Mouse (Mus musculus): ENCODE measurements around the gene Foxa2.

Foxa2 gene

DNA sequence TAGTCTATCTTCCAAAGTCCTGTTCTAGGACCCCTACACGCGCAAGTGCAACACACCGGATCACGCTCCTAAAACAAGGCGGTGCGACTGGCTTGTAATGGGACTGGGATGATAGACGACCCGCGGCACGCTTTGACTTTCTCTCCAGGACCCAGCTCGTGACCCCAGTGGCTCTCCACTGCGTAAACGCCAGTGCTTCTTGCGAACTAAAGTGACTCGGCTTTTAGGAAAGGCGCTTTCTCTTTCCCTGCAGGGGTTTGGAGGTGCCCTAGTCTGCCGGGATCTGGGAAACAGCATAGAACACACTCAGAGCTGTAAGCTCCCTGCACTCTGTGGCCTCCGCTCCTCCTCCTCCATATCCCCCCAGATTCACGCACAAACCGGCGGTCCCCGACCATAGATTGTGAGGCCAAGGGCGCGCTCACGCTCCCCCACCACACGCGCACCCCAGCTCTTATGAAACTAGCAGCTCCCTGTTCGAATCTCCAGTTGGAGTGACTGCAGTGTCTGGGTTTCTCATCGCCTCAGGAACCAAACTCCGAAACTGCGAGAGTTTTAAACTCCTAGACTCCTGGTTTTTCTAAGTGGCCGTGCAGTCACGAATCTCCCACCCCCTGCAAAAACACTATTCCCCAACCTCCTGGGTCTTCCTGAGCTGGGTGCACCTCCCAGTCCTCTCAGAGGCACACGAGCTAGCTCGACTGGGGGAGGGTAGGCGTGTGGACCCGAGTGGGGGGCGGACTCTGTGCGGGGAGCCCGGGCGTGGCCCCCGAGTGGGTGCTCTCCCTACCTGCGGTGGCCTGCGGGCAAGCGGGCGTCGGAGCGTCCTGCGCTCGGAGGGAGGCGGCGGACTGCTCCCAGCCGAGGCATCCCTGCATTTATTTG lies 7.2 kb downstream of the Foxa2 start:
- no peak for DNase-seq (ENCODE audit: low spot score)

DNA sequence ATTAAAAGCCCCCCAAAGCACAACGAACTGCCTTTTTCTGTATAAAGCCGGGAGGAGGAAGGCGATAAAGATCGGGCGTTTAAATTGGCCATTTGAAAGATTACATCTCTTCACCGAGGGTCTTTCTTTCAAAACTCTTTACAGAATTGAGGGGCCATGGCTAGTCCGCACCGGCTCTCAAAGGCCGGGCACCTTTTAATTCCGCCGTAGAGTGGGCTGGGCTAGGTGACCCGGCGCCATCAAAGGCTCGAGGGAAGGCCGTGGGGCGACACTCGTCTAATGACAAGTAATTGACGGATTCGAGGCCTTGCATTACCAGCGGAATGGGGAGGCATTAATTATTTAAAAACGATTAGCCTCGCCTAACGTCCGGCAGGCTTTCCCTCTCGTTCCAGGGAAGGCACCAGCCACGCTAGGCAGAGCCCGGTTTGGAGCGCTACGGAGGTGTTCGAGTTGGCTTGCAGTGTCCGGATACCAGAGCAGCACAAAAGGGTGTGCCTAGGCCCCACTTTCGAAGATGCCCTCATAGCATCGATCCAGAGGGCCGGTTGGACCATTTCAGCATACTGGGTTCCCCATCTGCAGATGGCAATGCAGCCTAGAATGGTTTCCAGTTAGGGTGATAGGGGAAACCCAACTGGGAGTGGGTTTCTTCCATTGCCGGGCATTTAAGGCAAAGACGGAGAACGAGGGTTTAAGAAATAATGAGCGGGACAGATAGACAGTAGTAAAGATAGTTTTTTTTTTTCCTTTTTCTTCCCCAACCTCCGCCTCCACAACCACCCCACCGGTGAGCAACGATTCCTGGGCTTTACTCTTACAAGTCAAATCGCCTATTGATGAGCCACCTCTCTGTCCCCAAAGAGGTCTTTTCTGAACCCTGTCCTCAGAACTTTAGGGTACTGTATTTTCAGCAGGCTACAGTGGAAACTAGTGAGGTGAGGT lies 8.1 kb downstream of the Foxa2 start:
- DNase-seq (ENCODE audit: low spot score), result no peak

DNA sequence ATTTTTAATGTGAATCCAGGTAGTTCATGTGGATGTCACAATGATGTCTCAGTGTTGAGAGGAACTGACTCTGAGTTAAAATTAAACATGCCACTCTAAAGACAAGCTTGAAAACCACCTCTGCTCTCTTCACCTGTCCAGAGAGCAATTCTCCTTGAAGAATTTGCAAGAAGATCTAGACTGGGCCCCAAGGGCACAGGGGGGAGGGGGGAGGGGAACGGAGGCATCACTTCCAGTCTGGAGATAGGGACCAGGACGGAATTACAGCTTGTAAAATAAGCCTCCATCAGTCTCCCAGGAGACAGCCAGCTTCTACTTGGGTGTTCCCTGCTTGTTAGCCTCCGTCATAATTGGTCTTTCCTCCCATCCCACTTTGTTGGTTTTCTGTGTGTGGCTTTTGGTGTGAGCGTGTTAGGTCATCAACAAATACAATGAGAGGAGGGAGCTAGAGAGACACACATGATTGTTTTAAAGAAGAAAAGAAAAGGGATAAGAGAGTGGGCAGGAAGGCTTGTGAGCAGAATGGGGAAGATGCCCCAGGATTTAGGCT lies 10.1 kb downstream of the Foxa2 start:
- no peak for DNase-seq (ENCODE audit: low spot score)

DNA sequence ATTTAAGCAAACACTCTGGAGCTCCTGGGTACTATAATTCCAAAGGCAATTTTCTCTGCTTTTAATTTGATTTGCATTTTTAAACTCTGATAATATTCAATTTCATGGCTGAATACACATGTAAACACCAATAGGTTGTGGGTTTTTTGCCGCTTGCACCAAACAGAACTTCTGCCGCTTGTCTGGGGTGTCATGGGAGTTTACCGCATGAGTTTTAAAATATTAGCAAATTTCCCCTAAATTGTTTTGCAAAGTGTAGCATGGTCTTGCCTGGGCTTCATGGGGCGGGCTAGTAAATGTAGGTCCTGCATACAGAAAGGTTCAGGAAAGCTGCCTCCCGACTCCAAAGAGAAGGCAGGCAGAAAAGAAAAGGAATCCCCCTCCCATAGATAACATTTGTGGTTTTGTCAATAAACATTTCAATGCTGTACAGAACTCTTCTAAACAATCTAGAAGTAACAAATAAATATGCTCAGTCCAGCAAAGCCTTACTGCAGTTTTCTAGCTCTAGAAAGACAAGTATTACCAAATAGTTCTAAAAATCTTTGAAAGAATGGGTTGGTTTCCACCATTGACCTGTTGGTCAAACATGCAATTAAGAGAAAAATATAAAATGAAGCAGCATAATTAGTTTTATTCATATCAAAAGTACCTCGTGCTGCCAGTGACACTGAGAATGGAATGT lies 15.6 kb downstream of the Foxa2 start:
- no peak for DNase-seq (ENCODE audit: low spot score)

DNA sequence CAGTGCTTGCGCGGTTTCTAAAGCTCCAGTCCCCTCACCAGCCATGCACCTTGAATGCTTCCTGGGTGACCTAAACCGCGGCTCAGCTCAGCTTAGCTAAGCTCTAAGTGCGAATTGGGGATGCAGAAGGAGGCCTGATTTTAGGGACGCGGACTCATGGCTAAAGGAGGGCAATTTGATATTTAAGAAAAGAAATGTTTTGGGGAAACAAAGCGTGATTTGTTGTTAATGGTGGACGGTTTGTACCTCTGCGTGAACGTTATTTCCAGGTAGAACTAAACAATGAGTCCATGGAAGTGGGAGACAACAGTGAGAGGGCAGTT lies 16.2 kb downstream of the Foxa2 start:
- DNase-seq (ENCODE audit: low spot score), result no peak

DNA sequence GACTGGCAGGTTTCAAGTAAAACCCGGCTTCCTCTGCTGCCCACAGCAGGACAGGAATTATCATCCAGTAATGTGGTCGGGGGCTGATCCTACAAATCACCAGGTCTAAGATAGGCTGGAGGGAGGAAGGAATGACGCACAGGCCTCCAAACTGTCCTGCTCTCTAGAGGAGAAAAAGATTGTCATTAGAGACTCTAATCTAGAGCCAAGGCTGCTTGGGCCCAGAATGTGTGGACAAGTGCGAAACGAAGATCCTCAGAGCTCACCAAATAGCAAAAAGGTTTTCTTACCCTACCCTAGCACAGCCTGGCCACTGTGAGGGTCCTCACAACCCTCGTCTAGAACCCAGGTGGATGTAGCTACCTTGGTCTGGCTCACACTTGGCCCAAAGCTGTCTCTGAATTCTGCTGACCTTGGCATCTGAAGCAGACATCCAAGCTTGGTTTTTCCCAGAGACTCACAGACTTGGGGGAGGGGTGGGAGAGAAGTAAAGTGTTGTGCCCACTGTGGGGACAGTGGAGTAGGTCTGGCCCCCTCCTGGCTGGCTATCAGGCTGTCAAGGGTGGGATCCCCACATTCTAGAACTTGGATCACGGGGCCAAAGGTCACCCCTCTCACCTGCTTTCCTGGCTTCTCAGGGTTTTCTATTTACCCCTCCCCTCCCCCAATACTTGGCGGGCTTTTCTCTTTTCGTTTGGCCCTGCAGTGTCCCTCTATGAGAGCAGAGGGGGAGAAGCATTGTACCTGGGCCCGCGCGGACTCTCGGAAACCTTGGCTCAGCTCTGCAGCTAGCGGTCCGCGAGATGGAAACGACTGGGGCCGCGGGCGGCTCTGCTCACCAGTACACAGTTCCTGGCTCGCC lies 16.8 kb downstream of the Foxa2 start:
- DNase-seq (ENCODE audit: low spot score), result no peak

DNA sequence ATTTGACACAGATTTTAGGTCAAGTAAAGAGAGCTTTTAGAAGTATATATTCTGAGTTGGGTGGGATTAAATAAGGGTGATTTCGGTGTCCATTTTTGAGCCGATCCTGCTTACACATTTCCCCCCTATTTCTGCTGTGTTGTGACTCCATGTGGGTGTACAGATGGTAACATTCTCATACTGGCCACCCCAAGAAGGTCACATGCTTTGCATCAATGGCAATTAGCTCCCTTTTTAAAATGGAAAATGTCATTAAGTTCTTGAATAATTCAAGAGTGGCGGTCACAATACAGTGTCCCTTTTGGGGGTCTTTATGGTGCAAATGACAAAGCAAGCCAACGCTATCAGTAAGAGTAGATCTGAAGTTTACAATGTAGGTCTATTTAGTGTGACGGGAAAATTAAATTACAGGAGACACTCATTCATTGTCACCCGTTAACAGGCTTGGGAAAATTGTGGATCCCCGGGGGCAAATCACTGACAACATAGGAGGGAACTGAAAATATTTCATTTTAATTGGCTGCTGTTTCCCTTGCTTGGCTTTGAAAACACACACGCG lies 17.6 kb downstream of the Foxa2 start:
- DNase-seq (ENCODE audit: low spot score), result no peak

DNA sequence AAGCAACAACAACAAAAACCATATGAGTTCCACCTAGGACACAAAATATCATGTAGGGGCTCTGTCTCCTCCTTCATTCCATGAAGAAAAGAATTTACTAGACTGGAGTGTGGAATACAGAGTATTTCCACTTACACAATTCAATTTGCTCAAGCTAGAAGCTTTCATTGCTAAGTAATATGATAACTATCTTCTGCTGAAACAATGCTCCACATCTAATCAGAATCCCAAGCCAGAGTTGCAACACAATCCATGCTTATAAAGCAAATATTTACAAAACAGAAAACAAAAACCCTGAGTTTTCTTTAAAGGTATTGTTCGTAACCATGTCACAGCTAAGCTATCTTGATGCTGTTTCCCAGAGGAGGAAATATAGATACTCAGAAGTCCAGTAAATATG lies 20.4 kb downstream of the Foxa2 start:
- no peak for DNase-seq (ENCODE audit: low spot score)

DNA sequence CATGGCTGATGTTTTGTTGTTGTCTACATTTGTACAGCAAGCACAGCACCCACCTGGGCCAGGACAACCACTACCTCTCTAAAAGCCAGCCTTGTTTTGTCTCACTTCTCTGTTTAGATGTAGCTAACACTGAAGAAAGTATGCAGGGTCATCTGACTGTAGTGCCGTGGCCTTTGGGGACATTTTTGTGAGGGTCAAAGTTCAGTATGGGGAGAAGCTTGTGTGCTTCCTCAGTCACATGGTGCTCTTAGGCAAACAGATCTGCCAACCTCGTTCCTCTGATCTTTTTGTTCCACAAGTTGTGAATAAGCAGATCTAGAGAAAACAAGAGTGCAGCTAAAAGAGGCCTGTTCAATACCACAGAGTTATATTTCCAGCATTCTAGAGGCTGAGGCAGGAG lies 21.3 kb downstream of the Foxa2 start:
- DNase-seq (ENCODE audit: low spot score), result no peak

DNA sequence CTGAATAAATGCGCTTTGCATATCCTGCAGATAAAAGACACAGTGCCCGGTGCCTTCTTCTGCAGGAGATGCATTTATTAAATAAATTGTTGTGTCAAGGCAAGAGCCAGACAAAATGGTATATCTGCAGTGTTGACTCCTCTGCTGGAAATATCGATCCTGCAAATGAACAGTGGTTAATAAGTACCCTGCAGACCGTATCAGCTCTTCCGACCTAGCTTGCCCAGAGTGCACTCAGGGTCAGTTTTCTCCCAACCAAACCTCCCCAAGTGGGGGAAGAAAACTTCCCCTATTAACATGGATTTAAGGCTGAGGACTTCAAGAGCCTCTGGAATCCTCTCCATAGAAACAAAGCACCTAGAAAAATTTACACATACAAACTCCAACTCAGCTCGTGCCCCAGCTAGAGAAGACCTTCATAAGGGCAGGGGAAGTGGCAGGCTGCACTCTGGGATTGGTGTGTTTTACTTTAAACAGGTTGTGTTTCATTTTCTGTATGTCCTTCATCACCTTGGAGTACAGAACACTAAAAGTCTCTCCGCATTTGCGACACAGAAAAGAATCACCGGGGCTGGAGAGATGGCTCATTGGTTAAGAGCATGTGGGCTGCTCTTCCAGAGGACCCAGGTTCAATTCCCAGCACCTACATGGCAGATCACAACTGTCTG lies 22.4 kb downstream of the Foxa2 start:
- no peak for DNase-seq (ENCODE audit: low spot score)

DNA sequence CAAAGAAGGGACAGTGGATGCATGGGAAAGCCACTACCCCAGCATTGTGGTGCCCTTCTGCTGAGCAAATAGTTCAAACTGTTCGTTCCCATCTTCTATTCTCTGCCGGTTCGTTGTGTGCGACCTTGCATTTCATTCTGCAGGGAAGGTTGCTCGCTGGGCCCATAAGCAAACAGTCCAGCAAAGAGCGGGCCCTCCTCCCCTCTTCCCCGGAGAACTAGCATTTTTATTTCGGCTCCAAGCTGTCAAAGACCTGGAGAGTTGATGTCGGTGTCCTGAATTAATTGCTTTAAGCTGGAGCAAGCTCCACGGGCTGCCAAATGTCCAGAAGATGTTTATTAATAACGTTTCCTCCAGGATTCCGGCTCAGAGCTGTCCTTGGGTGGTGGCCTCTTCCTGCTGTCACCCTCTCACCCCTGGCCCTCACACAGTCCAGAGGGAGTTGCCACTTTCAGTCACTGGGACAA lies 23.4 kb downstream of the Foxa2 start:
- DNase-seq (ENCODE audit: low spot score), result no peak

DNA sequence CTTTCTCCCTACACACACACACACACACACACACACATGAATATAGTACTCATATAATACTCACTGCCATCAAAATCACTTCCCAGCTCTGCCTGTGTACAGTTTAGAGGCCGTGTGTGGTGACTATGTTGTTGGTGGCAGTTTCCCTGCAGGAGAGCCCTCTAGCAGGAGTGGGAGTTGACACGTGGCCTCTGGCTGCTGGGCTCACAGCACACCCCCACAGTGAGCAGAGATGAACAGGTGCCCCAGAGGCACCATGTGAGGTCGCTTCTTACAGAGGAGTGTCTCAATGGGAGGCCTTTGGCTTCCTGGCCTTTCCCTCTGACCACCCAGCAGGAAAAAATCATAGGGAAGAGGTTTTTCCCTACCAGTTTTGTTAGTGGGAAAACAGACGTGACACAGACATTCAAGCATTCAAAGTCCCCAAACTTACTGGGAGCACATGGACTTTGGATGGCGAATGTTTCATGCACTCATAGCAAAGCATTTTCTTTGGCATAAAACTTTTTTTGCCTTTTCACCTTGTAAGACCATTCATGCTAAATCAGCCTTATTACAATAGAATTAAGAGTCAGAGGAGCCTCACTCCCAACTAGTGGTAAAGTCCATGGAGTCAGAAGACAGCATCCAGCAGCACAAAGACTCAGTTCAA lies 24.7 kb downstream of the Foxa2 start:
- no peak for DNase-seq (ENCODE audit: low spot score)

DNA sequence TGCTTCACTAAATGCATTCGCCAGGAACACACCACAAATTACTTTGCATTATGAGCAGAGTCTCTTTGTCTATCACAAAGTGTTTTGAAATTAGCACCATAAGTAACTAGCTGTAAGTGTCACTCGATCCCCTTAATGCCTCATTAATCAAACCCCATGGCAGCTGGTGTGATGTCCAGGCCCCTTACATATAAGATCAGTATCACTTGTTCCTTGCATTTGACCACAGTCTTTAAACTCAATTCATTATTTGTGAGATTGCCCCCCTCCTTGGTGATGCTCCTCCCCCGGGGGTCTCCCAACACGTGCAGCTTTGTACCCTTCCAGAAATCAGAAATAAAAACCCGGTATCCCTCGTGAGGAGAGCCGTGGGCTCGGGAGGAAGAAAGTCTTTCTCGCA lies 25.8 kb downstream of the Foxa2 start:
- DNase-seq (ENCODE audit: low spot score), result no peak

DNA sequence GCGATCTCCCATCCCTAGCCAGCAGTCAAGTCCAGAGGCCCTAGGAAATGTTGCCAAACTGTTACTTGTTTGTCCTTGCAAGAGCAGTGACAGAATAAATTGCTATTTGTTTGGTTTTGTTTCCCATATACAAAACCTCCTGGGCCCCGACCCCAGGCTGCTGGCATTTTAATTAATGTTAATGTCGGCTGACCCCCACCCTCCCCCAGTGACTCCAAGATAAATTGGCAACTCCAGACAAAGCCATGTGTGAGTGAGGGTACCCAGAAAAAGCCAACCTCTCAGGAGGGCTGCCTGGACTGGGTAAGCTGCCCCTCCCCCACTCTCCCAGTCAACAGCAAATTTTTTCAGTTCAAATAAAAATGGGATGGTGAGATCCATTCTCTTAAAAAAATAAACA lies 26.6 kb downstream of the Foxa2 start:
- DNase-seq (ENCODE audit: low spot score), result no peak

DNA sequence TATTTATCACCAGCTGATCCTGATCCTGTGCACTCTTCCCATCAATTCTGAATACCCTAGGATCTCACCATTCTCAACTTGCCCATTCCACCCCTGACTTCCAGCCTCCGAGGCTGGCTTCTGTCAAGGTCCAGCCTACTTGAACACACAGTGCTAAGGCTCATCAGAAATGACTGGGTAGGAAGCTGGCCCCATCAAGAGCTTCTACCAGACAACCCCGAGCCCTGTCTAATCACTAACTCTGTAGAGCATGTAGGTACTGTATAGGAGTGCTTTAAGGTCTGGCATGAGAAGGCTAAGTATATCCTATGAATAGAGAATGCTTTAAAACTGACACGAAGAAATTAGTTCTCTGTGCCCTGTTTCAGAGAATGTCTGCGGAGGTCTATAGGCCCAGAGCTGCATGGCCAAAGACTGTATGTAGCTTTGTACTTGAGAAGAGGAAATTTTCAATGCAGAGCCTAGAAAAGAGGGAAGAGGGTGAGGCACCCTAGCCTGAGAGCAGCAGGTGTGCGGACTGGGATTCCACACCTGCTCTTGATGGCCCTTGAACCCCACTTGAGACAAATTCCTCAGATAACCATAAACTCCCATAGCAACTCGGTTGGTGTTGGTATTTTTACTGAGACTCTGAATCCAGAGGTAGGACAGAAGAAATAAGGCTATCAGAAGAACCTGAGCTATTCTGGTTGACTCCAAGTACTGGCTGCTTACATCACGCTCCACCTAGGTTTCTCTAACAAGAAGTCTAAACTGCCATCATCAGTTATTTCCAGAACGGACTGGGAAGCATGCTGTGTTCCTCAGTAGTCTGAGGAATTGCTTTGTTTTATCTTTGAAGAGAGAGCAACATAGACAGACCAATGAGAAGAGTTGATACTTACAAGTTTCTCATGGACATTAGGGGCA lies 28.7 kb downstream of the Foxa2 start:
- DNase-seq (ENCODE audit: low spot score), result no peak

DNA sequence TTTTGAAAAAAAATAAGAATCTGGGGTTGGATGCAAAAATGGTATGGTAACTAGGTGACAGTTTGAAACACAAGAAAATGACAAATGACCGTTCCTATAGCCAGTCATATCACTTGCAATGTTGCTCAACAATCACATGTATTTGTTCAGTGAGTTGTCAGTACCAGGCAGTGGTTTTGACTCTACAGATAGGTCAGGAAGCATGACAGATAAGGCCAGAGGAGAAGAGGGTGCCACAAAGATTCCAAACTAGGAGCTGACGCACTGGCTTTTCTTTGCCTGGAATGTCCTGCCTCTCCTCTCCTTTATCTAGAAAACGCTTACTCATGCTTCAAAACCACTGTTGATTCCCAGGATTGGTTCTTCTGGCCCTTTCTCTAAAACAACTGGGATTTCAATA lies 33.4 kb downstream of the Foxa2 start:
- DNase-seq (ENCODE audit: low spot score), result no peak

DNA sequence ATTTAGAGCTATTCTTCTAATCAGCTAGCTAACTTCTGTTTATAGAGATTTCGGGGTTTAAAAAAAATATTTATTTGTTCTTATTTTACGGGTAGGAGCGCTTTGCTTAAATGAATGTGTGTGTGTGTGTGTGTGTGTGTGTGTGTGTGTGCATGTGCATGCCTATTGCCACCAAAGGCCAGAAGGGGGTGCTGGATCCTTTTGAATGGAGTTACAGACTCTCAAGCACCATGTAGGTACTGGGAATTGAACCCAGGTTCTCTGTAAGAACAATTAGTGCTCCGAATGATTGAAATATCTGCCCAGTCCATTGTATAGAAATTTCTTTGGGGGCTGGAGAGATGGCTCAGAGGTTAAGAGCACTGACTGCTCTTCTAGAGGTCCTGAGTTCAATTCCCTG lies 37.7 kb downstream of the Foxa2 start:
- no peak for DNase-seq (ENCODE audit: low spot score)
